In the genomic region with DNA sequence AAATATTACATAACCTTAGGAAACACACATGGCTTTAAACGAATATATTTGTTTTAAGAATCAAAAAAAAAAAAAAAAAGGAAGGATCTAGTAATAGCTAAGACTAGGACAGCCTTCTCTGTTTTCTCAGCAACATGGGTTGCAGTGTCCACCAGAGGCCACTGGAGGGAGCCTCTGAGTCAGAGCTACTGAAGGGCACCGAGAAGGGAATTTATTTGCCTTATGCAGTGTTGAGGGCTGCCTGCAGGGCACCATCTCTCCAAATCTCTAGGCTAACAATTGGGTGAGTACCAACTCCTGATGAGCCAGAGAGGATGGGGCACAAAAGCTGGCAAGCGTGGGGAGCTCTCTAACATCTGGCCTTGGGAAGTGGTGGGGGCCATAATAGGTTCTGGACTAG, we compare ENCODE assay signal across 9 mouse cellular contexts. TPM values are rescaled to one million over a fixed set of nuclear protein-coding genes. Genes with fewer than 3 reads are reported as not detected.
DNase-seq lines count a peak whose midpoint lies in the region; ATAC-seq and TF ChIP-seq lines count a peak whose summit lies in the region.
"Had no signal": no experiment of that assay in that cellular context is flagged by ENCODE, and none has a peak within 500 bp of the region (broad histone marks: within the 10 kb centered on the region; RNA-seq: fewer than 3 reads in every experiment).

No protein-coding gene starts in this region.

- peaks cover 0 to 11% of the 10 kb centered on the region in 2 experiments; a peak in 2 of 4 replicates for H3K36me3 ChIP-seq in MEL (ENCODE audit: control insufficient read depth in 1 of 2, insufficient read depth in 2 of 2, low read length in 2 of 2)
- no peaks in the 10 kb centered on the region for H3K36me3 ChIP-seq in forebrain, embryonic 15.5 days
- no peaks in the 10 kb centered on the region for H3K36me3 ChIP-seq in lung, embryonic 16.5 days (ENCODE audit: control insufficient read depth, insufficient read depth, low read length)
- no peaks in the 10 kb centered on the region for H3K36me3 ChIP-seq in thymus, adult 2 months (ENCODE audit: control insufficient read depth, insufficient read depth, low read length)
- H3K36me3 ChIP-seq: liver, embryonic 15.5 days had no signal

- H3K9me3 ChIP-seq in MEL (replicated peaks; ENCODE audit: insufficient read depth, low read length): no peaks in the 10 kb centered on the region
- H3K9me3 ChIP-seq in forebrain, embryonic 15.5 days: no peaks in the 10 kb centered on the region
- no peaks in the 10 kb centered on the region for H3K9me3 ChIP-seq in lung, embryonic 16.5 days (ENCODE audit: control insufficient read depth, low read length)
- H3K9me3 ChIP-seq: liver, embryonic 15.5 days had no signal

- no peaks in the 10 kb centered on the region for H3K79me2 ChIP-seq in MEL (ENCODE audit: control insufficient read depth, insufficient read depth, low read length, poor library complexity)

- H3K4me2 ChIP-seq in forebrain, embryonic 15.5 days (replicated peaks): no peak overlapping the region
- no peak overlapping the region for H3K4me2 ChIP-seq in lung, embryonic 16.5 days (ENCODE audit: low read depth, low read length)
- H3K4me2 ChIP-seq: liver, embryonic 15.5 days had no signal

- WGBS in forebrain, embryonic 15.5 days: 16% methylated on average over 3 of the region's 3 CpGs
- WGBS in lung, embryonic 16.5 days: 9% methylated on average over 3 of the region's 3 CpGs
- WGBS in thymus, adult 2 months: 33% methylated on average over 3 of the region's 3 CpGs

- H3K27me3 ChIP-seq in MEL (ENCODE audit: control insufficient read depth in 1 of 2, insufficient read depth in 2 of 2, low read length in 2 of 2): no peaks in the 10 kb centered on the region
- no peaks in the 10 kb centered on the region for H3K27me3 ChIP-seq in forebrain, embryonic 15.5 days
- H3K27me3 ChIP-seq in lung, embryonic 16.5 days (ENCODE audit: control insufficient read depth, insufficient read depth, low read depth, low read length): no peaks in the 10 kb centered on the region
- H3K27me3 ChIP-seq in thymus, adult 2 months (ENCODE audit: control insufficient read depth, insufficient read depth, low read length): no peaks in the 10 kb centered on the region
- H3K27me3 ChIP-seq: liver, embryonic 15.5 days had no signal

- peak; percentile 91 to 98 (median 94) for TF ChIP-seq CTCF in MEL (IDR thresholded peaks at IDR 0.05 in 2 of 3, conservative IDR thresholded peaks at IDR 0.05 in 1 of 3; ENCODE audit: control insufficient read depth in 1 of 3, insufficient read depth in 1 of 3, low read depth in 2 of 3, low read length in 3 of 3, poor library complexity in 1 of 3, severe bottlenecking in 1 of 3)
- peak; percentile 60; the same call in 1 of the 2 replicates for TF ChIP-seq CTCF in thymus, adult 2 months (IDR thresholded peaks at IDR 0.05; ENCODE audit: borderline replicate concordance, control insufficient read depth, extremely low read depth, insufficient read depth, low read length, poor library complexity)

- peak; percentile 54; the same call in 1 of the 2 replicates for ATAC-seq in cerebellum, adult (ENCODE audit: insufficient number of reproducible peaks, low FRiP score, low TSS enrichment)
- peak; percentile 57; the same call in 1 of the 2 replicates for ATAC-seq in forebrain, embryonic 15.5 days (replicated peaks)
- peak; percentile 51; the same call in 1 of the 2 replicates for ATAC-seq in lung, embryonic 16.5 days (ENCODE audit: low read depth)

- TF ChIP-seq RAD21 in MEL (IDR thresholded peaks at IDR 0.05; ENCODE audit: low read depth, low read length): peak; percentile 83

- TF ChIP-seq POLR2A in MEL (IDR thresholded peaks at IDR 0.05; ENCODE audit: control insufficient read depth in 1 of 2, insufficient read depth in 1 of 2, low read depth in 1 of 2, low read length in 2 of 2, poor library complexity in 1 of 2): no peak
- TF ChIP-seq POLR2A in thymus, adult 2 months (IDR thresholded peaks at IDR 0.05; ENCODE audit: control insufficient read depth, extremely low read depth, insufficient read depth, low read length, poor library complexity): no peak

- H3K4me3 ChIP-seq in MEL (ENCODE audit: control insufficient read depth in 1 of 2, insufficient read depth in 1 of 2, low read depth in 2 of 2, low read length in 2 of 2): peak overlapping the region; percentile 17 to 72; a peak in 3 of 4 replicates
- no peak overlapping the region for H3K4me3 ChIP-seq in forebrain, embryonic 15.5 days
- H3K4me3 ChIP-seq in lung, embryonic 16.5 days (ENCODE audit: low read length): no peak overlapping the region
- no peak overlapping the region for H3K4me3 ChIP-seq in thymus, adult 2 months (ENCODE audit: control insufficient read depth, insufficient read depth, low read length)
- H3K4me3 ChIP-seq: liver, embryonic 15.5 days had no signal

- peaks cover 3 to 20% of the 10 kb centered on the region in 2 experiments; a peak in 3 of 4 replicates for H3K4me1 ChIP-seq in MEL (ENCODE audit: control insufficient read depth in 1 of 2, insufficient read depth in 2 of 2, low read length in 2 of 2)
- no peaks in the 10 kb centered on the region for H3K4me1 ChIP-seq in forebrain, embryonic 15.5 days
- 0 out of 2 replicates have a peak, but pooled peaks cover 8% of the 10 kb centered on the region for H3K4me1 ChIP-seq in lung, embryonic 16.5 days (replicated peaks; ENCODE audit: control insufficient read depth, insufficient read depth, low read length)
- no peaks in the 10 kb centered on the region for H3K4me1 ChIP-seq in thymus, adult 2 months (replicated peaks; ENCODE audit: control insufficient read depth, insufficient read depth, low read length)
- H3K4me1 ChIP-seq: liver, embryonic 15.5 days had no signal

- H3K9ac ChIP-seq in MEL (ENCODE audit: control insufficient read depth, low read depth, low read length, poor library complexity, severe bottlenecking): peak overlapping the region; percentile 44
- no peak overlapping the region for H3K9ac ChIP-seq in forebrain, embryonic 15.5 days (replicated peaks)
- H3K9ac ChIP-seq in lung, embryonic 16.5 days (ENCODE audit: low read length): no peak overlapping the region
- H3K9ac ChIP-seq: liver, embryonic 15.5 days had no signal

- DNase-seq in MEL (ENCODE audit: low read depth, low spot score): peak; percentile 87
- peak; percentile 60 to 76 for DNase-seq in heart, postnatal 36 days
- DNase-seq in layer of hippocampus, adult 18-20 months (ENCODE audit: low spot score in 2 of 2): peak; percentile 37 to 90
- peak; percentile 42 for DNase-seq in ovary, postnatal 10 days (ENCODE audit: low spot score)
- peak; percentile 79 for DNase-seq in thymus, adult 2 months

- TF ChIP-seq EP300 in MEL (IDR thresholded peaks at IDR 0.05; ENCODE audit: low read depth in 1 of 2, low read length in 2 of 2): no peak

- no peak overlapping the region for H3K27ac ChIP-seq in MEL (ENCODE audit: control insufficient read depth, low read depth, low read length)
- H3K27ac ChIP-seq in forebrain, embryonic 15.5 days (replicated peaks): no peak overlapping the region
- H3K27ac ChIP-seq in lung, embryonic 16.5 days (ENCODE audit: low read length): no peak overlapping the region
- no peak overlapping the region for H3K27ac ChIP-seq in thymus, adult 2 months (ENCODE audit: control insufficient read depth, insufficient read depth, low read length)
- H3K27ac ChIP-seq: liver, embryonic 15.5 days had no signal

- intact Hi-C loops in heart, postnatal 36 days (cut with DNase I): loop anchor here (1.0 to 5.0 kb wide), 2 partner anchors 168 to 256 kb away; no protein-coding TSS in a partner anchor

TF ChIP-seq in MEL, 35 proteins besides CTCF, POLR2A, EP300 and RAD21:
- TF ChIP-seq ZMIZ1 (IDR thresholded peaks at IDR 0.05; ENCODE audit: low read depth, low read length) (no peak), TBP (IDR thresholded peaks at IDR 0.05; ENCODE audit: low read depth, low read length) (no peak), UBTF (IDR thresholded peaks at IDR 0.05; ENCODE audit: borderline replicate concordance, insufficient read depth, low read depth, low read length) (no peak), MEF2A (IDR thresholded peaks at IDR 0.05; ENCODE audit: extremely low read depth, insufficient replicate concordance, low read depth, low read length, poor library complexity, severe bottlenecking) (no peak), POLR2AphosphoS2 (IDR thresholded peaks at IDR 0.05; ENCODE audit: low read length) (no peak), HCFC1 (IDR thresholded peaks at IDR 0.05; ENCODE audit: low read depth, low read length) (no peak), ZNF384 (IDR thresholded peaks at IDR 0.05; ENCODE audit: low read depth, low read length) (peak; percentile 80), NELFE (IDR thresholded peaks at IDR 0.05; ENCODE audit: low read depth, low read length) (no peak), MXI1 (IDR thresholded peaks at IDR 0.05; ENCODE audit: low read depth, low read length) (0 out of 2 replicates have a peak, but pooled peaks have one; percentile 13), ZC3H11A (IDR thresholded peaks at IDR 0.05; ENCODE audit: low read depth, low read length) (peak; percentile 83), BHLHE40 (IDR thresholded peaks at IDR 0.05; ENCODE audit: borderline replicate concordance, low read depth, low read length) (no peak), ZKSCAN1 (IDR thresholded peaks at IDR 0.05; ENCODE audit: low read depth, low read length) (no peak), ETS1 (IDR thresholded peaks at IDR 0.05; ENCODE audit: low read depth, low read length) (no peak), JUND (IDR thresholded peaks at IDR 0.05; ENCODE audit: low read depth, low read length) (0 out of 2 replicates have a peak, but pooled peaks have one; percentile 39), SMC3 (IDR thresholded peaks at IDR 0.05; ENCODE audit: low read depth, low read length) (peak; percentile 95), NRF1 (IDR thresholded peaks at IDR 0.05; ENCODE audit: insufficient read depth, low read depth, low read length, poor library complexity, severe bottlenecking) (no peak), KAT2A (conservative IDR thresholded peaks at IDR 0.05; ENCODE audit: low read depth, low read length) (no peak), TCF12 (IDR thresholded peaks at IDR 0.05; ENCODE audit: low read depth, low read length) (no peak), MAX (IDR thresholded peaks at IDR 0.05; ENCODE audit: low read length) (no peak)

RNA-seq across cellular contexts. Expression of gene Pole4, which starts 9.1 kb away (rescaled TPM):
- total RNA-seq in MEL (2012; rRNA removed): 65.7 and 67.2 TPM in 2 replicates
- polyA plus RNA-seq in MEL (2012; ENCODE audit: insufficient read depth in 1 of 2, insufficient read length in 2 of 2, low read depth in 1 of 2, low replicate concordance in 2 of 2, missing spikeins in 1 of 2): 10 to 100 TPM in 1 of 2 experiments, not detected in 1; 76.7 TPM
- polyA plus RNA-seq in forebrain, embryonic 15.5 days (2015; fragmentation: Nextera tagmentation; extraction: Ambion mirVana): 112 and 113 TPM in 2 replicates
- 10 to 100 TPM; 15.6 to 18.7 TPM for total RNA-seq in heart, postnatal 36 days (2021)
- total RNA-seq in layer of hippocampus, adult 18-20 months (2021): 10 to 100 TPM; 39.5 to 40.5 TPM
- polyA plus RNA-seq in lung, embryonic 16.5 days (2015; fragmentation: Nextera tagmentation; extraction: Ambion mirVana): 101 and 115 TPM in 2 replicates
- 19.2 and 20.4 TPM in 2 replicates for polyA plus RNA-seq in thymus, adult 2 months (2012; rRNA removed)

Comparison
In these comparisons a context has a peak if more than half of its experiments do, and no peak if none do; other contexts are left out.
1. H3K4me3 ChIP-seq: peak in MEL (2 of 2); none in forebrain, embryonic 15.5 days (single experiment), lung, embryonic 16.5 days (single experiment) and thymus, adult 2 months (single experiment).
2. Peak in every context shown above with its lines, with median percentiles within 50 percentile points of each other: DNase-seq and ATAC-seq.